Mouse (Mus musculus): ENCODE measurements around the gene Prnp.

DNA sequence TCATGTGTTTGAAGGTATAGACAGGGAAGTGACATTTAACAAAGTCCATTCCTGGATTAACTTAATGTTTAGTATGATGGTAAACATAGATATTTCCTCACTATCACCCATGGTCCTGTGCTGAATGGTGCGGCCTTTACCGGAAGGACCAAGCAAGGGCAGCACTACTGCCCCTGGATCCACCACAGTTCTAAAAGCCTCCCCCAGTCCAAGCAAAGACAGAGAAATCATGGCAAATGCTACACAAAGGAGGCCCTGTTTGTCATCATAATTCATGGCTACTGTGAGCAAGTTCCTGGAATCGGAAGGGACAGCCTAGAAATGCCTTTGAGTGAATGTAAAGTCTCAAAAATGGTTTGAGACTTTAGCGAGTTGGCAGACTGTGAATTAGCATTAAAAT lies 13.7 kb upstream of the Prnp start:
- TF ChIP-seq CTCF (IDR thresholded peaks at IDR 0.05; ENCODE audit: borderline replicate concordance, insufficient read depth, low read depth, low read length) (no peak), POLR2A (IDR thresholded peaks at IDR 0.05; ENCODE audit: borderline replicate concordance, insufficient read depth, low read length) (no peak)
